Mouse (Mus musculus): ENCODE measurements at regions not wholly inside any gene's neighbourhood (a gene's known extent, or its start where the extent isn't known, plus 50 kb on each side); places are given as distances from the start of the nearest gene placed in this dataset.

DNA sequence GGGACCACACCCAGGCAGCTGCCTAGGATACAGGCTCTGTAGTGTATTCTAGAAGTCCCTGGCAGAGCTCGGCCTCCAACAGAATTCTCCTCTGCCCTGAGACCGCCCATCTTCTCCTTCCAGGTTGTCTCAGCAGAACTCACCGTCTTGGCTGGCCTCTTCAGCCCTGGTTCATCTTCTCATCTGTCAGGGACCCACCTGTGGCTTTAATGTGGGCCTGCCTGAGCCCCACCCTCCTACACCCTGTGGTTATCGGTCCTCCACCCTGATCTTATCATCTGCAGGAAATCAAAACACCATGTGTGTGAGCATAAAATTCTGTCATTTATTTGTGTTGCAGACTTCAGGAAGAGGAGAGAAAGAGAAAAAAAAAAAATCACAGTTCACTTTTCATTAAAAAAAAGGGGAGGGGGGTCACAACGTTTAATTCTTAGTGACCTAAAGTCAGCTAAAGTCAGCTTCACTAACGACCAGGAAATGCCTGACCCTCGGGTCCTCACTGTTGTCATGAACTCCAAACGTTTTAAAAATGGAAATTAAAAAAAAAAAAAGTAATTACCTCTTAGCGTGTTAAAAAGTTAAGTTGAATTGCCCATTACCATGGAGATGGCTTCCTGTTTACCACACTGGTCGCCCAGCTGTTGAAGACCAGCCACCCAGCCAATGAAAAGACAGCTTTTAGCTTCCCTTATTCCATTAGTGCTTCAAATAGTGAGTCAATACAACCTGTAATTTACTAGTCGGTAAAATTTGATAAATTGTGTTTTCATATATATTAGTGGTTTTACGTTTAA lies 176.7 kb downstream of the Cog6 start:
- TF ChIP-seq POLR2A (IDR thresholded peaks at IDR 0.05; ENCODE audit: insufficient read depth, low read depth, low read length), result no peak
- no peak for TF ChIP-seq CTCF (IDR thresholded peaks at IDR 0.05; ENCODE audit: insufficient read depth, low read depth, low read length)

Measured in olfactory bulb, adult 2 months (tissue).